12 mouse cellular contexts compared by ENCODE assay signal in the genomic region with DNA sequence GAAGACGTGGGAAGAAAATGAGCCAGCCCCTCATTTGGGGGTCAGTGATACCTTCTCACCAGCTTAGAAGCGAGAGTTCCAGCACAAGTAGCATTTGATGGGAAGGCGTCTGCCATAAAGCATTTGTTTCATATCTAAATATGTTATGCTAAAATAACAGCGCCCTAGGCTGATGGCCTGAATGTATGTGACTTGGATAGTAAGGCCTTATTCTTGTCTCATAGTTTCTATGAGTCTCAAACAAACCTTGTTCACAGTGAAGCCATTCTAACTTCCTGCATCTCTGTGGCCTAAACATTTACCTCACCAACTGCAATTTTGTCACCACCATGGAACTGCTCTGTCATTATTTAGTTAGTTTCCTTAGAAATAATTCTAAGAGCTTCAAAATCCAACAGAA. TPM values are rescaled to one million over a fixed set of nuclear protein-coding genes. Genes with fewer than 3 reads are reported as not detected.
DNase-seq lines count a peak whose midpoint lies in the region; ATAC-seq and TF ChIP-seq lines count a peak whose summit lies in the region.
"Had no signal": no experiment of that assay in that cellular context is flagged by ENCODE, and none has a peak within 500 bp of the region (broad histone marks: within the 10 kb centered on the region; RNA-seq: fewer than 3 reads in every experiment).

No protein-coding gene starts in this region.

- H3K36me3 ChIP-seq in kidney, embryonic 16.5 days (ENCODE audit: insufficient read depth, low read length): no peaks in the 10 kb centered on the region
- no peaks in the 10 kb centered on the region for H3K36me3 ChIP-seq in hindbrain, embryonic 16.5 days (ENCODE audit: control insufficient read depth, insufficient read depth, low read length)
- no peaks in the 10 kb centered on the region for H3K36me3 ChIP-seq in midbrain, embryonic 14.5 days (ENCODE audit: control insufficient read depth, insufficient read depth, low read length)
- H3K36me3 ChIP-seq: heart, embryonic 10.5 days had no signal

- peak overlapping the region; percentile 12; the same call in 1 of the 2 replicates for H3K4me3 ChIP-seq in kidney, embryonic 16.5 days (ENCODE audit: low read length)
- peak overlapping the region; percentile 11; the same call in 1 of the 2 replicates for H3K4me3 ChIP-seq in embryonic fibroblast, embryonic 13.5 days (ENCODE audit: insufficient read depth, low read length)
- H3K4me3 ChIP-seq in hindbrain, embryonic 16.5 days (ENCODE audit: low read length): peak overlapping the region; percentile 20
- peak overlapping the region; percentile 26 for H3K4me3 ChIP-seq in midbrain, embryonic 14.5 days (replicated peaks; ENCODE audit: low read depth, low read length)
- H3K4me3 ChIP-seq: heart, embryonic 10.5 days; left cerebral cortex, adult 2 months had no signal

- no peak overlapping the region for H3K9ac ChIP-seq in kidney, embryonic 16.5 days (replicated peaks; ENCODE audit: low read length)
- H3K9ac ChIP-seq in hindbrain, embryonic 16.5 days (ENCODE audit: low read depth, low read length): no peak overlapping the region; the same call in 1 of the 2 replicates
- no peak overlapping the region for H3K9ac ChIP-seq in midbrain, embryonic 14.5 days (replicated peaks; ENCODE audit: low read length)

- DNase-seq in kidney, postnatal 4 days: no peak
- no peak for DNase-seq in midbrain, embryonic 14.5 days
- DNase-seq in layer of hippocampus, postnatal 10 days (ENCODE audit: low spot score in 2 of 2): no peak
- no peak for DNase-seq in right cerebral cortex, adult 2 months (ENCODE audit: low spot score in 2 of 2)
- no peak for DNase-seq in embryo, embryonic 10 days (ENCODE audit: low spot score)
- DNase-seq: adrenal gland, adult 2 months; cerebellum, postnatal 25 days had no signal

- H3K4me2 ChIP-seq in kidney, embryonic 16.5 days (replicated peaks; ENCODE audit: low read depth, low read length): peak overlapping the region; percentile 26; the same call in 1 of the 2 replicates
- peak overlapping the region; percentile 41 for H3K4me2 ChIP-seq in hindbrain, embryonic 16.5 days (ENCODE audit: low read length)
- peak overlapping the region; percentile 48 for H3K4me2 ChIP-seq in midbrain, embryonic 14.5 days (ENCODE audit: low read length)

- TF ChIP-seq POLR2A in embryonic fibroblast, embryonic 13.5 days (IDR thresholded peaks at IDR 0.05; ENCODE audit: low read depth, low read length): no peak

- H3K27ac ChIP-seq in kidney, embryonic 16.5 days (ENCODE audit: low read length): no peak overlapping the region
- H3K27ac ChIP-seq in embryonic fibroblast, embryonic 13.5 days (ENCODE audit: insufficient read depth, low read length): no peak overlapping the region
- H3K27ac ChIP-seq in hindbrain, embryonic 16.5 days (ENCODE audit: low read depth, low read length): no peak overlapping the region
- no peak overlapping the region for H3K27ac ChIP-seq in midbrain, embryonic 14.5 days (replicated peaks; ENCODE audit: low read depth, low read length)
- H3K27ac ChIP-seq: heart, embryonic 10.5 days; left cerebral cortex, adult 2 months had no signal

- 93% methylated on average over 4 of the region's 4 CpGs for WGBS in kidney, embryonic 16.5 days
- WGBS in hindbrain, embryonic 16.5 days: 95% methylated on average over 4 of the region's 4 CpGs
- WGBS in midbrain, embryonic 14.5 days: 83% methylated on average over 4 of the region's 4 CpGs

- TF ChIP-seq CTCF in embryonic fibroblast, embryonic 13.5 days (IDR thresholded peaks at IDR 0.05; ENCODE audit: borderline replicate concordance, insufficient read depth, low read length): no peak

- no peaks in the 10 kb centered on the region for H3K9me3 ChIP-seq in kidney, embryonic 16.5 days (ENCODE audit: low read length)
- no peaks in the 10 kb centered on the region for H3K9me3 ChIP-seq in hindbrain, embryonic 16.5 days (ENCODE audit: control insufficient read depth, low read length)
- no peaks in the 10 kb centered on the region for H3K9me3 ChIP-seq in midbrain, embryonic 14.5 days (ENCODE audit: control insufficient read depth, low read length)
- H3K9me3 ChIP-seq: heart, embryonic 10.5 days had no signal

- H3K4me1 ChIP-seq in kidney, embryonic 16.5 days (ENCODE audit: insufficient read depth, low read length): no peaks in the 10 kb centered on the region
- peaks cover 12% of the 10 kb centered on the region for H3K4me1 ChIP-seq in embryonic fibroblast, embryonic 13.5 days (ENCODE audit: control insufficient read depth, insufficient read depth, low read length)
- H3K4me1 ChIP-seq in hindbrain, embryonic 16.5 days (ENCODE audit: control insufficient read depth, insufficient read depth, low read depth, low read length): no peaks in the 10 kb centered on the region
- H3K4me1 ChIP-seq in midbrain, embryonic 14.5 days (ENCODE audit: control insufficient read depth, insufficient read depth, low read length): no peaks in the 10 kb centered on the region
- H3K4me1 ChIP-seq: heart, embryonic 10.5 days had no signal

- ATAC-seq in kidney, embryonic 16.5 days (ENCODE audit: low FRiP score, low TSS enrichment): no peak
- no peak for ATAC-seq in hindbrain, embryonic 16.5 days
- no peak for ATAC-seq in midbrain, embryonic 14.5 days (ENCODE audit: low FRiP score, low TSS enrichment)

- H3K27me3 ChIP-seq in kidney, embryonic 16.5 days (ENCODE audit: insufficient read depth, low read length): no peaks in the 10 kb centered on the region
- H3K27me3 ChIP-seq in hindbrain, embryonic 16.5 days (replicated peaks; ENCODE audit: control insufficient read depth, insufficient read depth, low read length): no peaks in the 10 kb centered on the region
- no peaks in the 10 kb centered on the region for H3K27me3 ChIP-seq in midbrain, embryonic 14.5 days (ENCODE audit: control insufficient read depth, insufficient read depth, low read length)

RNA-seq across cellular contexts. Expression of a gene that starts 41.0 kb away (rescaled TPM):
- not detected in 2 replicates for polyA plus RNA-seq in kidney, embryonic 16.5 days (2015; fragmentation: Nextera tagmentation; extraction: Ambion mirVana)
- not detected in 2 replicates for polyA plus RNA-seq in embryonic fibroblast, embryonic 13.5 days (2011; ENCODE audit: insufficient read length, low read depth, missing spikeins)
- polyA plus RNA-seq in hindbrain, embryonic 16.5 days (2015; fragmentation: Nextera tagmentation; extraction: Ambion mirVana): not detected in 2 replicates
- not detected in 2 replicates for polyA plus RNA-seq in midbrain, embryonic 14.5 days (2014; fragmentation: Nextera tagmentation; extraction: Ambion mirVana)
- total RNA-seq in layer of hippocampus, postnatal 10 days (2021): not detected
- total RNA-seq: left cerebral cortex, adult 2 months had no signal
- polyA plus RNA-seq: heart, embryonic 10.5 days had no signal

RNA-seq across cellular contexts. Expression of a gene that starts 42.7 kb away (rescaled TPM):
- 16.2 and 17.6 TPM in 2 replicates for polyA plus RNA-seq in kidney, embryonic 16.5 days (2015; fragmentation: Nextera tagmentation; extraction: Ambion mirVana)
- 3.1 and 5.6 TPM in 2 replicates for polyA plus RNA-seq in embryonic fibroblast, embryonic 13.5 days (2011; ENCODE audit: insufficient read length, low read depth, missing spikeins)
- 39.4 and 46.6 TPM in 2 replicates for polyA plus RNA-seq in hindbrain, embryonic 16.5 days (2015; fragmentation: Nextera tagmentation; extraction: Ambion mirVana)
- polyA plus RNA-seq in midbrain, embryonic 14.5 days (2014; fragmentation: Nextera tagmentation; extraction: Ambion mirVana): 36.3 and 38.5 TPM in 2 replicates
- total RNA-seq in layer of hippocampus, postnatal 10 days (2021): 10 to 100 TPM; 68.2 to 70.3 TPM
